Mouse (Mus musculus) embryo, embryonic 10.5 days (tissue): ENCODE data around the gene Ift57.
A peak's percentile ranks its signal among the peaks of the same experiment; 100 is the strongest.

Experiments used
- DNase-seq: peaks from one replicate; pipeline ENCODE4 v3.0.0-alpha.2; 2015; ENCODE audit warnings: low spot score

Gene Ift57

GRCm38 (mm10) chr16:49793596-49793995, 94.6 kb downstream of the Ift57 start:
- no peak for DNase-seq

- no peak for DNase-seq
These were observed 97.2 kb downstream of the Ift57 start for GRCm38 (mm10) chr16:49796271-49796670.

- DNase-seq: no peak
These were observed 97.9 kb downstream of the Ift57 start for GRCm38 (mm10) chr16:49796954-49797353.

GRCm38 (mm10) chr16:49798790-49799189, 99.8 kb downstream of the Ift57 start:
- DNase-seq: no peak

GRCm38 (mm10) chr16:49799597-49800561, 100.8 kb downstream of the Ift57 start, which contains the start of gene Cd47:
TSS of gene Cd47 (plus strand) at chr16:49800533.
- no peak for DNase-seq

- no peak for DNase-seq
These were observed 102.0 kb downstream of the Ift57 start for GRCm38 (mm10) chr16:49800996-49801395.

GRCm38 (mm10) chr16:49801399-49801798, 102.4 kb downstream of the Ift57 start:
- DNase-seq: no peak

- DNase-seq: no peak
These were observed 104.0 kb downstream of the Ift57 start for GRCm38 (mm10) chr16:49802993-49803392.

- DNase-seq: peak; percentile 68
These were observed 105.0 kb downstream of the Ift57 start for GRCm38 (mm10) chr16:49803932-49804461.

- DNase-seq: no peak
These were observed 107.9 kb downstream of the Ift57 start for GRCm38 (mm10) chr16:49806920-49807319.

GRCm38 (mm10) chr16:49807419-49807841, 108.4 kb downstream of the Ift57 start:
- DNase-seq: no peak

- no peak for DNase-seq
These were observed 108.9 kb downstream of the Ift57 start for GRCm38 (mm10) chr16:49807862-49808430.

GRCm38 (mm10) chr16:49811897-49812296, 112.9 kb downstream of the Ift57 start:
- DNase-seq: no peak

GRCm38 (mm10) chr16:49812821-49813616, 114.0 kb downstream of the Ift57 start:
- DNase-seq: peak; percentile 53

- DNase-seq: no peak
These were observed 115.4 kb downstream of the Ift57 start for GRCm38 (mm10) chr16:49814419-49814818.
